Mouse (Mus musculus): Measurements from ENCODE around the gene Rundc3a.
"Not testable (repeated sequence)": the region's sequence is repeated elsewhere in the genome, so short reads cannot be mapped to it uniquely, and the experiment has no call there.

Rundc3a gene

DNA sequence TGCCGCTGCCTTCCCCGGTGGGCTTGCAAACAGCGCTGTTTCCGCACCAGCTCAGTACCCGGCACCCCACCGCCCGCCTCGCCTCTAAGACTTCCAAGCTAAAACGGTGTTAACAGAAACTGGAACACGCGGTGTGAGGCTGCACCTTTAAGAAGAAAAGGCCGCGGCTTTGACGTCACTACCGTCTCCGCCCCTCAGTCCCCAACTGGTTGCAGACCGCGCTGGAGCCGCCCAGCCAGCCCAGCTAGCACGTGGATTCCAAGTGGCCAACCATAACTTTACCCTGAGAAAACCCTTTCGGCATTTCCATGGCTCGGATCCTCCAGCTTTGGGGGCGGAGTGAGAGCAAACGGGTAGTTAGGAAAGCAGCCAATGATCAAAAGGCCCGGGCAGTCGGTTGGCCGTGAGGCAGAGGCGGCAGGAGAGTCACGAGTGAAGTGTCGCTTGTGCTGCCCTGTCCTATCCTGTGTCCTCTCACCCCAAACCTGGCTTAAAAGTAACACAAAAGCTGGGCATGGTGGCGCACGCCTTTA is 15.2 kb downstream of the Rundc3a start:
- DNase-seq (ENCODE audit: low read depth, low spot score), result peak; percentile 98

DNA sequence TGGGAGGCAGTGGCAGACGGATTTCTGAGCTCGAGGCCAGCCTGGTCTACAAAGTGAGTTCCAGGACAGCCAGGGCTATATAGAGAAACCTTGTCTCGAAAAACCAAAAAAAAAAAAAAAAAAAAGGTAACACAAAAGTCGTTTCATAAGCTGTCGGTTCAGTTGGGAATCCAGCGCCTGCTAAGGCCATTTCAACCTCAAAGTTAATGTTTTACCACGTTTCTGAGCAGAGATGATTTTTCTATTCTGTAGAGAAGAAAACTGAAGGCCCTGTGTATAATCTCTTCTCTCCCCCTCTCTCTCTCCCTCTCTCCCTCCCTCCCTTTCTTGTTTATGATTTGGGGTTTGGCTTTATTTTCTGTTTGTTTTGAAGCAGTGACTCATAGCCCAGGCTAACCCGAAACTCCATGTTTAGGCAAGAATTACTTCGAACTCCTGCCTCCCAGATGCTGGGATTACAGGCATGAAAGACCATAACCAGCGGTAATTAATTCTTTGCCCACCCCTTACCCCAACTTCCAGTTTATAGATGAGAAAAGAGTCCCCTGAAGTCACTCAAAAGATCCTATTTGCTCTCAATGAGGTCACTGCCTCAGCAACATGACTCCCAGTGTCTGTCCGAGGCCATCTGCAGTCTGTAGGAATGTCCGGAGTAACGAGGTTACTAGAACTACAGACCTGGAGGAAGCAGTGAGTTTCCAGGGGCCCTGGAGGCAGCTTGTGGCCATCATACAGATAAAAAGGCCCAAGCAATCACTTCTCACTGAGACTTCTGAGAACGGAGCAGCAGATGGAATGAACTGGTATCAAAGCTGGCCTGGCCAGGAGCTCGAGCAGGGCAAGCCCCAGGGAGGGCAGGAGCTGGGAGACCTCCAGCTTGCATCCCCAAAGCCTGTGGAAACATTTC is 15.9 kb downstream of the Rundc3a start:
- no peak for DNase-seq (ENCODE audit: low read depth, low spot score)

DNA sequence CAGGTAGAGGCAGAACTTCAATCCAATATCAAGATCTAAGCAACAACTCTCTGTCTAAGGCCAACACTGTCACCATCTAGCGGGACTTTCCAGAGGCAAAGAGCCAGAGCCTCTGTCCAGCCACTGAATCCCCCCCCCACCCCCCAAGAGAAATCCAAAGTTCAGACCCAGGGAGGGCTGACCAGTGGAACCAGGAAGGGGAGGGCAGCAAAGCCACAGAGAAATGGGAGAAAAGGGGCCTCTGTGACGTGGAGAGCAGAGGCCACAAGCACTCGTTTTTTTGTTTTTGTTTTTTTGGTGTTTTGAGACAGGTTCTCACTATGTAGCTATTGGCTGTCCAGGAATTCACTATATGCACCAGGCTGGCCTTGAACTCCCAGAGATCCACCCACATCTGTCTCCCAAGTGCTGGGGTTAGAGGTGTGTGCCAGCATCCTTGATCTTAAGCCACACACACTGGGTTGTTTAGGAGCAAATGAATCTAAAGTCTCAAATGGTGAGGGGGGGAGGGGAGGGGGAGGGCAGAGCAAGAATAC is 16.7 kb downstream of the Rundc3a start:
- DNase-seq (ENCODE audit: low read depth, low spot score), result no peak

DNA sequence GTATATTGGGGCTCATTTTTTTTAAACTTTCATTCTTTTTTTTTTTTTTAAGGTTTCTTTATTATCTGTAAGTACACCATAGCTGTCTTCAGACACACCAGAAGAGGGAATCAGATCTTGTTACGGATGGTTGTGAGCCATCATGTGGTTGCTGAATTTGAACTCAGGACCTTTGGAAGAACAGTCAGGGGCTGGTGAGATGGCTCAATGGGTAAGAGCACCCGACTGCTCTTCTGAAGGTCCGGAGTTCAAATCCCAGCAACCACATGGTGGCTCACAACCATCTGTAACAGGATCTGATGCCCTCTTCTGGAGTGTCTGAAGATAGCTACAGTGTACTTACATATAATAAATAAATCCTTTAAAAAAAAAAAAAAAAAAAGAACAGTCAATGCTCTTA is 17.1 kb downstream of the Rundc3a start:
- not testable (repeated sequence) for DNase-seq (ENCODE audit: low read depth, low spot score)

DNA sequence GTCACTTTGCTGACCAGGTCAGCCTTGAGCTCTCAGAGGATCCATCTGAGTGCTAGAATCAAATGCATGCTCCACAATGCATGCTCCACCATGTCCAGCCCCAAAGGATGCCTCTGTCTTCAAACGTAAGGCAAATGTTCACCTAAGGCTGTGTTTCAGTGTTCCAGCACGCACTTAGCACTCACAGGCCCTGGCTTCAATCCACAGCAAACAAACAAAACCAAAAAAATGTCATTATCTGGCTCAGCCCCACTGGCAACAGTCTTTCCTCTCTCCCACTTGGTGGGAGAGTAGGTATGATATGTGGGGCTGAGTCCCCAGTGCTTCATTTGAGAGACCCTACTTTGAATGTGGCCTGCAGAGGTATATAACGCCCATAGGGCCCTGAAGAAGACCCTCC is 17.9 kb downstream of the Rundc3a start:
- no peak for DNase-seq (ENCODE audit: low read depth, low spot score)

DNA sequence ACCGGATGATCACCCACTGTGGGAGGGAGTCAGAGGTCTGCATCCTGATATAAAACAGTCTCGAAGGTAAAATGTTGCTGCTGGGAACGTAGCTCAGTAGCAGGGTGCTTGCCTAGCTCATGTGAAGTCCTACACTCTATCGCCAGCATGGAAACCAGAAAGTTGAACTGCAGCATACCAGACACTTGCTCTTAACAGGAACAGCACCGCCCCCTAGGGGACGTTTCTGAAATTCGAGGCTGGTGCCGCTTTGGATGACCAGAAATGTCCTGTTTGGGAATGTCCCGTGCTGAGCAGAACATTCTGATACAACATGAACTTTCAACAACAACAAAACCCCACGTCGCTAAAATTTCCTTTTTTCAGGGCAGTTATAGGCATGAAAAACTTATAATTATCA is 18.5 kb downstream of the Rundc3a start:
- peak; percentile 82 for DNase-seq (ENCODE audit: low read depth, low spot score)

DNA sequence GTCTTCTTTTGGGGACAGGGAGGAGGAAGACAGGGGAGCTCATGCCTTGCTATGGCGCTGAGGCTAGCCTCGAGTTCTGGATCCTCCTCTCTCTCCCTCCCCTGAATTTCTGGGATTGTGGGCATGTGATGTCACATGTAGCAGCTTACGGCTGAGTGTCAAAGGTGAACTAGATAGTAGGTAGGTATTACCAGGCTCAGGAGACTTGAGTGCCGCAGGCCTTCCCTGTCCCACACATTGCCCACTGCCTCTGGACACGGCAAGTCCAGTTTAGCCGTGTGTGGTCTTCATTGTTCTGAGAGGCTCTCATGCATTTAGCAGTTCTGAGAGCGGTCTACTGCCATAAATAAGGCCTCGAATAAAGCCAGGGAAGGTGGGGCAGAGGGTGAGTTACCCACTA is 19.9 kb downstream of the Rundc3a start:
- no peak for DNase-seq (ENCODE audit: low read depth, low spot score)

DNA sequence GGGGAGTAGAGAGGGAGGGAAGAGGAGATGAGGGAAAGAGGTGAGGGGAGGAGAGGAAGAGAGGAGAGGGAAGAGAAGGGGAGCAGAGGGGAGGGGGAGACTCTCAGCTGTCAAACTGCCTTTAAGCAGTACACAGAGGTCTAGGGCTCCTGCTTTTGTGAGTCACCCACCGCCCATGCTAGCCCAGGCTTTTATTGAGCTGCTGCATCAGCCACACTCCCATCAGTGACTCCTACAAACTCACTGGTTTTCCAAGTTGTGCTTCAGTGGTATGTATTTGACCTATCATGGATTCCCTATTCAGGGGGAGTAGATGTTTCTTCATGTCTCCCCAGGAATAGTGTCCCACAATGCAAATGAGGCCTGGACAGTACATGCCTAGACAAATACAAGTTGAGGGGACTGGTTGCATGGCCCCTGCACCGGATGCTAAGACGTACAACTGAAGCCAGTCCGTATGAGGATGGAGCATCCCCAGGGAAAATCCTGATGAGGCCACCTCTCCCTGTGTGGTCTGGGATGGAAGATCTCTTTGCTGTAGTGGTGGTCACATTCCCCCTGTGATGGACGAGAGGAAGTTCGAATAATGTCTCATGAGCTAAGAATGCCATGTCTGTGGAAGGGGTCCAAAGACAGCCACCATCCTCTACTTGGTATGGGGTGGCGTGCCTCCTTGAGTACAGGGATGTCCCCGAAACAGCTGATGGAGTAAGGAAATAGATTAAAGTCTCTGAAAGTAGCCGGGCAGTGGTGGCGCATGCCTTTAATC is 22.0 kb downstream of the Rundc3a start:
- no peak for DNase-seq (ENCODE audit: low read depth, low spot score)

DNA sequence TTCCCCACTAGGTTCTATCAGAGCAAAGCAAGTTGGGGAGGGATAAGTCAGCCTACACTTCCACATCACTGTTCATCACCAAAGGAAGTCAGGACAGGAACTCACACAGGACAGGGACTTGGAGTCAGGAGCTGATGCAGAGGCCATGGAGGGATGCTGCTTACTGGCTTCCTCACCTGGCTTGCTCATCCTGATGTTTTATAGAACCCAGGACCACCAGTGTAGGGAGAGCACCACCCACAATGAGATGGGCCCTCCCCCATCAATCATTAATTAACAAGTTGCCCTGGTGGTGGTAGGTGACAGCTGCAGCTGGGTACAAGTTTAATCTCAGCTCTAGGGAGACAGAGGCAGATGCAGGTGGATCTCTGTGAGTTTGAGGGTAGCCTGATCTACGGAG is 24.0 kb downstream of the Rundc3a start:
- DNase-seq (ENCODE audit: low read depth, low spot score), result no peak

DNA sequence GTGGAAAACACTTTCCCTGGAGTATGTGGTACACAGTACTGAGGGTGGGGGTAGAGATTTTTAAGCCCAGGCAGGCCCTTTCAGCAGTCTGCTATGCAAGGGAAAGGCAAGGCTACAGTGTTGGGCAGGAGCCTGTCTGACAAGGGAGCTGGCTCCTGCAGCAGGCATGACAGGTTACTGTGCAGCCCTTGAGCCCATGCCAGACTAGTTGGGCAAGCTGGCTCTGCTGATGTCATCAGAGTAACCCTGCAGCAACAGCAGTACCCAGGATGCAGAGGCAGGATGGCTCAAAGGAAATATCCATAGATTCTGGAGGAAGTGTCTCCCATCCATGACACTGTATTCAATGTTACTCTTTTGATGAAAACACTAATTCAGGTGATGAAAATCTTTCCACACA is 25.7 kb downstream of the Rundc3a start:
- DNase-seq (ENCODE audit: low read depth, low spot score), result no peak

DNA sequence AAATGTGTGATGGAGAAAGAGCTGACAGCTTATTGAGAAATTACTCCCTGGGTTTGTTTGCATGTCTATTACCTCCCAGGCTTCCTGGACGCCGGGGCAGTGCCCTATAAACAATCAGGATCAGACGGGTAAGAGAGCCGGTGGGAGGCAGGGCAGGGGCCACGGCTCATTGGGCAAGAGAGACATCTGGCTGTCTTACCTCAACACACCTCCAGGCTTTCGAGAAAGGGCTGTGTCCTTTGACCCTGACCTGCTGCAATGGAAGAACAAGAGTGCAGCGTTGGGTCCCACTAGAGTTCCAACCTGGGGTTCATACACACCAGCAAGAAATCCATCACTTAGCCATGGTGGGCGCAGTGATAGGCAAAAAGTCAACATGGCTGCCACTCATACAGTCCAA is 28.4 kb downstream of the Rundc3a start:
- DNase-seq (ENCODE audit: low read depth, low spot score), result no peak

DNA sequence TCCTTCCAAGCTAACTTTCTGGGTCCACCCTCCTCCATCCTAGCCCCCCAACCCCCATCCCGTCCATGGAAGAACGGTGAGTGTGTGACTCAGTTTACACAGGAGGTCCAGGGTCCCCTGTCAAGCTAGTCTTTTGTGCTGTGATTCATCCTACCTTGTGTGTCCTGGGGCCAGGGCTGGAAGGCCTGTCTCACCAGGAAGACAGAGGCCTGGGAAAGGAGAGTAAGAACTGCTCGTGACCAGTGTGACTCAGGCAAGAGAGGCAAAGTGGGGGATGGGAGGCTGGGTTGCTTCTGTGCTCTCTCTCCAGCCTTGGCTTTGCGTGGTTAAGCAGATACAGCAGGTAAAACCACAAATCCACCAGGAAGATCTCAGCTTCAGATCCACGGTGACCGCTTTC is 31.5 kb downstream of the Rundc3a start:
- no peak for DNase-seq (ENCODE audit: low read depth, low spot score)

DNA sequence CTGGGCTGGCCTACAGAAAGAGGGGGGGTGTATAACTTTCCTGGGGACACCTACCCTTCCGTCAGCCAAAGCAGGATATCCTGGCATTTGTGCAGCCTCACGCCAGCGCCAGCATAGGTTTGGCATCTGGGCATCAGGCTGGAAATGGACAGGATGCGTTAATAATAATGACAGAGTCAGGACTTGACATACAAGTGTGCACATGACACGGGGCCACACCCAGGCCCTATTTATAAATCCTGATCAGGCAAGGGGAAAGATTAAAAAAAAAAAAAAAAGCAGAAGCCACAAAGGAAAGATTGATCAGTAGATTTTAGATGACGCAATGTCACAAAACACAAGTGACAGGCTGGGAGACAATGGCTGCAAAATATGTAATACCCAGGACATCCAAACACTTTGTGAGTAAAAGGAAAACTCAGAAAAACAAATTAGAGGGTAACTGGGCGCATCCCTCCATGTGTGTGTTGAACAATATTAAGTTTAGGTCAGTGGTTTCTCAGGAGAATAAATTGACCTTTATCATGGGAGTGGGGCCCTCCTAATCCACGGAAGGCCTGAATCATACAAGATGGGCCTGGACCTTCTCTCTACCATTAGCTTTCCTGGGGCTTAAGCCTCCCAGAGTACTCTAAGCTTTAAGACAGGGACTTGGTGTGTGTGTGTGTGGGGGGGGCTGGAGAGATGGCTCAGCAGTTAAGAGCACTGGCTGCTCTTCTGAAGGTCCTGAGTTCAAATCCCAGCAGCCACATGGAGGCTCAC is 32.5 kb downstream of the Rundc3a start:
- no peak for DNase-seq (ENCODE audit: low read depth, low spot score)

DNA sequence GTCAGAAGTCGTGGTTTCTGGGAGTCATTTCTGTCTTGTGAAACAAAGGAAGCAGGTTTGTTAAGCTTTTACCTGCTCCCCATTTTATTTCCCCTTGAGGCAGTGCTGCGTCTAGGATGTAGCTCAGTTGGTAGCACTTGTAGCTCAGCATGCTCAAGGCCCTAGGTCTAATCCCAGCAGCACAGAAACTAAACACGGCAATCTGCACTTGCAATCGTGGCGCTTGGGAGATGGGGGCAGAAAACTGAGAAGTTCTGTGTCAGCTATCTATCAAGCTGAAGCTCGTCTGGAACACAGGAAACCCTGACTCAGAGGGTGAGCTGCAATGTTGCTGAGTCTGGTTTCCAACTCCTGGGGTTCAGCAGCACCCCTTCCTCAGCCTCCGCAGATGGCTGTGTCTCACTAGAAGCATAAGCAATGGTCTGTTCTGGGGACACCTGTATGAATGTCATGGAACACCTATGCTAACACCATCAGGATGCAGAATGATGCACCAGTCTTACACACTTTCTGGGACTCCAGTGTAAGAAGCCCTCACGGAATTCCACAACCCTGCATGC is 35.9 kb downstream of the Rundc3a start:
- no peak for DNase-seq (ENCODE audit: low read depth, low spot score)

DNA sequence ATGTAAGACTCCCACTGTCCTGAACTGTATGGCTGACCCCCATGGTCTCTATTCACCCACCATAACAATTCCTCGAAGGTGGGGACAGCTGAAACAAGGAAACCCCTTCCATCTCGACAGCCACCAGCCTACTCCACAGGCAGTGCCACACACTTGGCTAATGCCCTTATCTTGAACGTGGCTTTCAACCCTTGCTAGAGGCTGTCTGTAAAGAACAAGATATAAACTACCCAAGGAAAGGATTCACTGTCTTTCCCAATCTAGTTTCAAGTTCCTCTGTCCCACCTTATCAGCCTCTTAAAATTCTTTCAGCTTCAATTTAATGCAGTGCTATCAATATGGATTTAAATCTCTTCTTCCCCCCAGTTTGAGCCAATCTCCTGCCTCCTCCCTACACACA is 36.3 kb downstream of the Rundc3a start:
- DNase-seq (ENCODE audit: low read depth, low spot score), result no peak

DNA sequence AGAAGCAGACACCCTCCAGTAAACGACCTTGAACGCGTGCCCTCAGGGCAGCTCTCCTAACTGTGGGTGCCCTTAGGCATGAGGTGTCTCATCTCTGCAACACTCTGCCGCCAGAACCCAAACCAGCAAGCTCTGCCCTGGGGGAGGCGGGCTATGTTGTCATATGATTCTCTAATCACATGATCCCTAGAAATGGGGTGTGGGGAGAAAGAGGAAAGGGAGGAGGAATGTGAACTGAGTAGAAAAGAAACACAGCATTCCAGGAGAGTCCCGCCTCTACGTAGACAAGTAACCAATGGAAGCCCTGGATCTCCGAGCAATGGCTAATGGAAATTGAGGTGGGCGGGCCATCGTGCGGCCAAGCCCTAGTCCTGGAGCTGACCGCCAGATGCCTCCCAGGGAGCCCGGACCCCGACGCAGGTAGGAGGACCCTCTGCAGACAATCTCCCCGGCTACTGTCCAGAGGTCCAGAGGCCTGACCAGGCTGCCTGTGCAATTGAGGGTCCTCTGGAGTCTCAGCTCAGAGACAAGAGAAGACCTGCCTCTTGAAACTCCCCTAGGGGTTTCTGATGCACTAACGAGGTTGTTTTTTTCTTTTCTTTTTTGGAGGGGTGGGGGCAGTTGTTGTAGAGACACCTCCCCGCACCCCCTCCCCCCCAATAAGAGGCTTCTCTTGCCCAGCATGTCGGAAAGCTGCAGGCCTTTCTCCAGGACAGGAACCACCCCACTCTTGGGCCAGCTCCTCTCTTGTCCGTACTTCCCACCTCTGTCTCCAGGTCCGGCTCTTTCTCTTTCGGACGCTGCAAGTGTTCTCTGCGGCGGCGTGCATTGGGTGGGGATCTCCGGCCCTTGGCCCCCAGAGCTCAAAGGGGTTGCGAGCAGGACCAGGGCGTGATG is 37.2 kb downstream of the Rundc3a start, which contains the start of gene Grn:
Grn (plus strand) TSS at position 195 of the 897 bp plus-strand sequence.
- peak; percentile 83 for DNase-seq (ENCODE audit: low read depth, low spot score)

DNA sequence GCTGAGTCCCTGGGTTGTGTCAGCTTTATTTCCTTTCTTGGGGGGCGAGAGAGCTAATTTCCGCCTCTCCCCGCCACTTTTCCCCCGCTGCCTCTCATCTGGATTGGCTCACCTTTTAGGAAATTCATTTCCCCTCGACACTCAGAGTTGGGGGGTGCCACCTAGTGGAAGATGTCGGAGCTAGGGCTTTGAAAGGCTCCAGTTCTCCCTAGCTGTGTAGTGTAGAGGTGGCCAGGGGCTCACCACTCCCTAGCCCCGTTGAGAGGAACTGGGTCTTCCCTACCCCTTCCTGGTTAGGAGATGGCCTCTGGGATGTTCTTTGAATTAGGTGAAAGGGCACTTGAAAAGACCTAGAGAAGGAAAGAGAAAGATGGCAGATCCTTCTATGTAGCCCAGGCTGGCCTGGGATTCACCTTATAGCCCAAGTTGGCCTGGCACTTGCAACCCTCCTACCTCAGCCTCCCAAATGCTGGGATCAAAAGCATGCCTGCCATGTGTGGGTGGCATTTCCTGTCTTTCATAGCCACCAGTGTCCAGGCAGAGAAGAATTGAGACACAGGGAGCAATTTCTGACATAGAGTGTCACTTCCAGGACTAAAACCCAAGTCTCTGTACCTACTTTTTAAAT is 37.9 kb downstream of the Rundc3a start:
- peak; percentile 78 for DNase-seq (ENCODE audit: low read depth, low spot score)

DNA sequence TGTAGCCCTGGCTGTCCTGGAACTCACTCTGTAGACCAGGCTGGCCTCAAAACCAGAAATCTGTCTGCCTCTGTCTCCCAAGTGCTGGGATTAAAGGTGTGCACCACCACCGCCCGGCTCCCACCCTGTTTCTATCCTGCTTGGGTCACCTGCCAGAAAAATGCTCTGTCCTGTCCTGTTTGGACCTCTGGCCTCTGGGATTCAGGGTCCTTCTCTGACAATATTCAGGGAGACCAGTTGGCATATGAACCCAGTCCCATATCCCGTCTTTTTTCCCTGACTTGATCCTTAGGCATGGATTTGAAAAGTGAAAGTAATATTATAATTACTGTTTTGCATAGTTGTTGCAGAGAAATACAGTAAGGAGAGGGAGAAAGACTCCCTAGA is 38.5 kb downstream of the Rundc3a start:
- DNase-seq (ENCODE audit: low read depth, low spot score), result no peak

DNA sequence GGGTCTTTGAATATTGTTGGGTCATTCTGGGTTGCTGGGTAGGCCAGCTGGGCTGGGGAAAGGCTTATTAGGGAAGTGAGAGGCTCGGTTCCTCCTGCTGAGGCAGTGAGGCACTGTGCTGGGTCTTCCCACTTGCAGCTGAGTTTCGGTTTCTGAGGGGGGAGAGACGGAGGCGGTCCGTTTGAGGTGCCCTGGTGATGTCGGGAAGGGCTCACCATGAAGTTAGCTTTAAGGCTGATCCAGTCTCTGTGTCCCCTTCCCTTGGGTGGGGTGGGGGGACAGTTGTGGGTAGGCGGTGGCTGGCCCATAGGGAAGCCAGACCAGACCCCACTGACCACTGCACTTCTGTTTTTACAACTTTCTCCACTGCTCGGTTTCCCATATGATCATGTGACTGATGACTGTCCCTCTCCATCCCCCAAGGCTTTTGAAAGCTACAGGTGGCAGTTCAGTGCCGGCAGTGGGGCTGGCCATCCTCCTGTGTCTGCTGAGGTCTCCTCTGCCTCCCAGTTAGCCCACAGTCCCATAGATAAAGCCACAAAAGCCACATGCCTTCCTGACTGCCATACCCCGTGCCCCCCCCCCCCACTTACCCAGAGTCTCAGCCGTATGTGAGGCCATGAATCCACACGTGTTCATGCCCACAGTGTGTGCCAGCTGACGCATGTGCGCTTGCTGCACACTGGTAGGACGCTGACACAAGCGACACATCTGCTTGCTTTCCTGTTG is 39.1 kb downstream of the Rundc3a start:
- no peak for DNase-seq (ENCODE audit: low read depth, low spot score)

Data from embryo, embryonic 11.5 days (tissue).